Mouse (Mus musculus): ENCODE results near the gene Dqx1. TPM values are rescaled to one million over a fixed set of nuclear protein-coding genes. Genes with fewer than 3 reads are reported as not detected.

The Dqx1 gene
- 3.4 and 4.9 TPM in 2 replicates for polyA plus RNA-seq (2012; rRNA removed)

- DNase-seq (ENCODE audit: low spot score): no peak
These were observed at the start of gene Dqx1 for GRCm38 (mm10) chr6:83057790-83058189. Dqx1 (plus strand) TSS chr6:83057844.

- DNase-seq (ENCODE audit: low spot score): no peak
These were observed 49.0 kb upstream of the Dqx1 start for GRCm38 (mm10) chr6:83008659-83009058.

GRCm38 (mm10) chr6:83010010-83010409 is 47.6 kb upstream of the Dqx1 start:
- no peak for DNase-seq (ENCODE audit: low spot score)

- DNase-seq (ENCODE audit: low spot score): no peak
These were observed 46.4 kb upstream of the Dqx1 start for GRCm38 (mm10) chr6:83011255-83011654.

GRCm38 (mm10) chr6:83011756-83012155 is 45.9 kb upstream of the Dqx1 start:
- DNase-seq (ENCODE audit: low spot score): no peak

GRCm38 (mm10) chr6:83013444-83013843 is 44.2 kb upstream of the Dqx1 start:
- no peak for DNase-seq (ENCODE audit: low spot score)

GRCm38 (mm10) chr6:83014482-83015466 is 42.9 kb upstream of the Dqx1 start:
- no peak for DNase-seq (ENCODE audit: low spot score)

- no peak for DNase-seq (ENCODE audit: low spot score)
These were observed 41.9 kb upstream of the Dqx1 start for GRCm38 (mm10) chr6:83015749-83016148.

GRCm38 (mm10) chr6:83017190-83017589 is 40.5 kb upstream of the Dqx1 start:
- DNase-seq (ENCODE audit: low spot score): no peak

- no peak for DNase-seq (ENCODE audit: low spot score)
These were observed 38.6 kb upstream of the Dqx1 start for GRCm38 (mm10) chr6:83019044-83019443.

GRCm38 (mm10) chr6:83020121-83020520 is 37.5 kb upstream of the Dqx1 start:
- DNase-seq (ENCODE audit: low spot score): no peak

- no peak for DNase-seq (ENCODE audit: low spot score)
These were observed 36.6 kb upstream of the Dqx1 start for GRCm38 (mm10) chr6:83020836-83021593.

- no peak for DNase-seq (ENCODE audit: low spot score)
These were observed 34.6 kb upstream of the Dqx1 start for GRCm38 (mm10) chr6:83023008-83023407.

- no peak for DNase-seq (ENCODE audit: low spot score)
These were observed 33.9 kb upstream of the Dqx1 start for GRCm38 (mm10) chr6:83023786-83024185.

GRCm38 (mm10) chr6:83024421-83024820 is 33.2 kb upstream of the Dqx1 start:
- DNase-seq (ENCODE audit: low spot score): no peak

- no peak for DNase-seq (ENCODE audit: low spot score)
These were observed 32.4 kb upstream of the Dqx1 start for GRCm38 (mm10) chr6:83025221-83025620.

- DNase-seq (ENCODE audit: low spot score): no peak
These were observed 30.4 kb upstream of the Dqx1 start for GRCm38 (mm10) chr6:83027293-83027692.

GRCm38 (mm10) chr6:83027706-83028105 is 29.9 kb upstream of the Dqx1 start:
- DNase-seq (ENCODE audit: low spot score): no peak

- DNase-seq (ENCODE audit: low spot score): no peak
These were observed 27.9 kb upstream of the Dqx1 start for GRCm38 (mm10) chr6:83029777-83030176.

GRCm38 (mm10) chr6:83031111-83031510 is 26.5 kb upstream of the Dqx1 start:
- no peak for DNase-seq (ENCODE audit: low spot score)

- DNase-seq (ENCODE audit: low spot score): no peak
These were observed 25.6 kb upstream of the Dqx1 start for GRCm38 (mm10) chr6:83031921-83032590.

- peak; percentile 42 for DNase-seq (ENCODE audit: low spot score)
These were observed 24.9 kb upstream of the Dqx1 start for GRCm38 (mm10) chr6:83032769-83033191.
